Mouse (Mus musculus) G1E-ER4 (cell line): ENCODE data around the gene Zfp282. TPM values are rescaled to one million over a fixed set of nuclear protein-coding genes. Genes with fewer than 3 reads are reported as not detected.

Experiments
- GATA1 ChIP-seq: IDR thresholded peaks from one replicate; pipeline ENCODE4 v1.8.0; 2012; ENCODE audit warnings: low read length, inconsistent platforms
- polyA plus RNA-seq: library from polyadenylated mRNA; stranded (reverse); fragments of >175 nt; gene quantifications from 2 replicates; pipeline ENCODE4 v1.2.3, GENCODE M21; 2012

Gene Zfp282
- polyA plus RNA-seq, 1 experiment = 22.2 TPM

- no peak for TF ChIP-seq GATA1
These were observed 65.5 kb downstream of the Zfp282 start for GRCm38 (mm10) chr6:47942461-47942860.

GRCm38 (mm10) chr6:47943021-47943691, 66.2 kb downstream of the Zfp282 start:
- no peak for TF ChIP-seq GATA1

GRCm38 (mm10) chr6:47943721-47944120, 66.7 kb downstream of the Zfp282 start:
- no peak for TF ChIP-seq GATA1

- TF ChIP-seq GATA1 = no peak
These were observed 70.4 kb downstream of the Zfp282 start for GRCm38 (mm10) chr6:47947388-47947787.

- TF ChIP-seq GATA1 = no peak
These were observed 76.3 kb downstream of the Zfp282 start, which contains the start of gene Zfp956 for GRCm38 (mm10) chr6:47953191-47953726. TSS of gene Zfp956 (plus strand) at chr6:47953390.

GRCm38 (mm10) chr6:47954425-47954824, 77.4 kb downstream of the Zfp282 start:
- TF ChIP-seq GATA1 = no peak

- no peak for TF ChIP-seq GATA1
These were observed 80.8 kb downstream of the Zfp282 start for GRCm38 (mm10) chr6:47957816-47958215.

Other genes starting within 250 kb of the Zfp282 start
- 4.1 and 5.5 TPM in 2 replicates for gene Pdia4, start 63.8 kb upstream of the Zfp282 start, polyA plus RNA-seq
- 0.53 and 0.59 TPM in 2 replicates for gene Zfp786, start 46.3 kb upstream of the Zfp282 start, polyA plus RNA-seq
- gene Zfp398, start 41.5 kb upstream of the Zfp282 start, polyA plus RNA-seq = 5.2 and 6.1 TPM in 2 replicates
- 15.2 and 15.9 TPM in 2 replicates for gene Zfp212, start 43.3 kb downstream of the Zfp282 start, polyA plus RNA-seq
- 7.6 and 9.9 TPM in 2 replicates for gene Zfp956, start 76.2 kb downstream of the Zfp282 start, polyA plus RNA-seq
- 82.0 and 91.7 TPM in 2 replicates for gene Zfp777, start 171.7 kb downstream of the Zfp282 start, polyA plus RNA-seq
- gene Zfp746, start 209.4 kb downstream of the Zfp282 start, polyA plus RNA-seq = 16.9 and 18.5 TPM in 2 replicates